Mouse (Mus musculus): ENCODE results near the gene Selplg. TPM values are rescaled to one million over a fixed set of nuclear protein-coding genes. Genes with fewer than 3 reads are reported as not detected.
"Not testable (repeated sequence)": the region's sequence is repeated elsewhere in the genome, so short reads cannot be mapped to it uniquely, and the experiment has no call there.

Gene Selplg
- total and polyA plus RNA-seq, 2 experiments from 2014 or later = 1.6 to 1.7 TPM

GRCm38 (mm10) chr5:113790453-113791196 lies 41.8 kb downstream of the Selplg start:
- no peak overlapping the region for H3K4me3 ChIP-seq (ENCODE audit: low read depth, low read length)
- no peak overlapping the region for H3K27ac ChIP-seq (ENCODE audit: low read depth)
- no peak for TF ChIP-seq CTCF (IDR thresholded peaks at IDR 0.05; ENCODE audit: low read depth)
- TF ChIP-seq EP300 (IDR thresholded peaks at IDR 0.05; ENCODE audit: low read depth) = no peak
- no peak for DNase-seq (ENCODE audit: low spot score)
- no peaks in the 10 kb centered on the region for H3K9me3 ChIP-seq (replicated peaks; ENCODE audit: control insufficient read depth, low read length)
- no peaks in the 10 kb centered on the region for H3K4me1 ChIP-seq (ENCODE audit: control insufficient read depth, insufficient read depth)
- no peak for ATAC-seq (ENCODE audit: insufficient read depth, low read depth)
- no peaks in the 10 kb centered on the region for H3K27me3 ChIP-seq (ENCODE audit: control insufficient read depth, insufficient read depth, low read length)
- WGBS = 50% methylated on average over 11 of the region's 11 CpGs
- no peaks in the 10 kb centered on the region for H3K36me3 ChIP-seq (replicated peaks; ENCODE audit: control insufficient read depth, insufficient read depth, low read length)
- H3K4me2 ChIP-seq (ENCODE audit: low read depth, low read length) = no peak overlapping the region
- H3K9ac ChIP-seq (replicated peaks; ENCODE audit: low read depth, low read length) = no peak overlapping the region

DNA sequence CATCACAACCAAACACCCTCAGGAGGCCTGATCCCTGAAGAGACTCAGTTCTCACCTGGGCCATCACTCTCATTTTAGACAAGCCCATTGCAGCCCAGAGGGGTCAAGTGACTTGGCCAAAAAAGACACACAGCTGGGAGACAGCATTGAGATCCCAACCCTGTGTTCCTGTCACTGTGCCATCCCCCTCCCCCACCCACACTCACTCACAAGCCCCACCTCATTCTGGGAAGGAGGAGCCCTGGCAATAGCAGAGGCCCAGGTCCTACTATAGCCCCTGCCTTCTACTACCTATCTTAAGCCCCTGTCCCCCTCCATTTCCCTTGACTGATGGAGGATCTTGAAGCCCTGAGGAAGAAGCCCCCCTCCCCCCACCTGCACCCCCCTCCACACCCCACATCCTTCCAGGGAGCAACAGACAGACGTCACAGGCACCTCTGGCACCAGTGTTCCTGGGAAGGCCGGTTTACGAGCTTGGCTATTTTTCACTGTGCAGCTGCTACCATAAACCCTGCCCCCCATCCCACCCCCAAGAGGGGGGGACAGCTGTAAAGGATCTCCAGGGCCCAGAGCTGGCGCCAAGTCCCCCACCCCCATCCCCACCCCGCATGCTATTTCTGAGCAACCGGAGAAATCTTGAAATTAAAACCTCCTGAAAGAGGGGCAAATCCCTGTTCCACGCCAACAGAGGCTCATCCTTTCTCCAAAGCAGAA lies 43.2 kb downstream of the Selplg start:
- DNase-seq (ENCODE audit: low spot score) = no peak
- no peak overlapping the region for H3K4me2 ChIP-seq (ENCODE audit: low read depth, low read length)
- no peak overlapping the region for H3K4me3 ChIP-seq (ENCODE audit: low read depth, low read length)
- H3K4me1 ChIP-seq (ENCODE audit: control insufficient read depth, insufficient read depth) = no peaks in the 10 kb centered on the region
- no peaks in the 10 kb centered on the region for H3K27me3 ChIP-seq (ENCODE audit: control insufficient read depth, insufficient read depth, low read length)
- no peaks in the 10 kb centered on the region for H3K9me3 ChIP-seq (replicated peaks; ENCODE audit: control insufficient read depth, low read length)
- no peak overlapping the region for H3K27ac ChIP-seq (ENCODE audit: low read depth)
- 36% methylated on average over 7 of the region's 7 CpGs for WGBS
- peak; percentile 37; the same call in 1 of the 2 replicates for ATAC-seq (ENCODE audit: insufficient read depth, low read depth)
- no peaks in the 10 kb centered on the region for H3K36me3 ChIP-seq (replicated peaks; ENCODE audit: control insufficient read depth, insufficient read depth, low read length)
- no peak overlapping the region for H3K9ac ChIP-seq (replicated peaks; ENCODE audit: low read depth, low read length)
- no peak for TF ChIP-seq EP300 (IDR thresholded peaks at IDR 0.05; ENCODE audit: low read depth)
- TF ChIP-seq CTCF (IDR thresholded peaks at IDR 0.05; ENCODE audit: low read depth) = no peak

DNA sequence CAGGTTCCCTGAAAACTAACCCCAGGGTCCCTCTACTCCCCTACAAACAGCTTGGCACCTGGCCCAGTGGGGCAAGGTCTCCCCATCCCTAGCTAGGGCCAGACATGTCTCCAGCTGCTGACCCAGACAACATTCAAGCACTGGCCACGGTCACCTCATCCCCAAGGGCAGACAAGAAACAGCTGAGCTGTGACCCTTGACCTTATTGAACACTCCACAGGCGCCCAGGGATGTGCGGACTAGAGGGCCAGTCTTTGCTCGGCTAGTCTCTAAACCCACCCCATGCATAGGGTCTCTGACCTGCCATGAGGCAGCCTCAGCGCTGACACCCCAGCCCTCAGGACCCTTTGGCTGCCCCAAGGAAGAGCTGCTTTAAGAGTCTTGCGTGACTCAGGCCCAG lies 43.8 kb downstream of the Selplg start:
- Histone ChIP-seq H3K4me1 (ENCODE audit: control insufficient read depth, insufficient read depth) (no peaks in the 10 kb centered on the region), H3K36me3 (replicated peaks; ENCODE audit: control insufficient read depth, insufficient read depth, low read length) (no peaks in the 10 kb centered on the region), H3K9me3 (replicated peaks; ENCODE audit: control insufficient read depth, low read length) (no peaks in the 10 kb centered on the region), H3K27me3 (ENCODE audit: control insufficient read depth, insufficient read depth, low read length) (no peaks in the 10 kb centered on the region), H3K27ac (ENCODE audit: low read depth) (no peak overlapping the region), H3K4me2 (ENCODE audit: low read depth, low read length) (no peak overlapping the region), H3K4me3 (ENCODE audit: low read depth, low read length) (no peak overlapping the region), H3K9ac (replicated peaks; ENCODE audit: low read depth, low read length) (no peak overlapping the region)
- no peak for ATAC-seq (ENCODE audit: insufficient read depth, low read depth)
- no peak for DNase-seq (ENCODE audit: low spot score)
- no peak for TF ChIP-seq EP300 (IDR thresholded peaks at IDR 0.05; ENCODE audit: low read depth)
- no peak for TF ChIP-seq CTCF (IDR thresholded peaks at IDR 0.05; ENCODE audit: low read depth)
- WGBS = 53% methylated on average over 6 of the region's 6 CpGs

DNA sequence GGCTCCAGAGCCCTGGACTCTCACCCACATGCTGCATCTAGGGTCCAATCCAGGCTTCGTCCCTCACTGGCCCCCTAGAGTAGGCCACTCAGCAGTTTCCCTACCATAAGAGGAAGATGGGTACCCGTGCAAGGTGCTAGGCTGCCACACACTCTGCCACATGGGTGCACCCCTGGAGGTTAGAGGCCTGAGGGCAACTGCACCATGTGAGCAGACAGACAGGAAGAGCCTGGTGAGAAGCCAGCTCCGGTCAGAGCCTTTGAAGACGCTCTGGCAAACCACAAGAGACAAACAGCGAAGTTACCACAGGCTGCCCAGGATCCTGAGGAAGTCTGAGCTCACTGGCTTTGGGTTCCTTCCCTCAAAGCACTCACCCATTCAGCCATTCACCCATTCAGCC lies 45.5 kb downstream of the Selplg start:
- TF ChIP-seq CTCF (IDR thresholded peaks at IDR 0.05; ENCODE audit: low read depth) (no peak), EP300 (IDR thresholded peaks at IDR 0.05; ENCODE audit: low read depth) (no peak)
- 73% methylated on average over 5 of the region's 5 CpGs for WGBS
- H3K4me1 ChIP-seq (ENCODE audit: control insufficient read depth, insufficient read depth) = no peaks in the 10 kb centered on the region

DNA sequence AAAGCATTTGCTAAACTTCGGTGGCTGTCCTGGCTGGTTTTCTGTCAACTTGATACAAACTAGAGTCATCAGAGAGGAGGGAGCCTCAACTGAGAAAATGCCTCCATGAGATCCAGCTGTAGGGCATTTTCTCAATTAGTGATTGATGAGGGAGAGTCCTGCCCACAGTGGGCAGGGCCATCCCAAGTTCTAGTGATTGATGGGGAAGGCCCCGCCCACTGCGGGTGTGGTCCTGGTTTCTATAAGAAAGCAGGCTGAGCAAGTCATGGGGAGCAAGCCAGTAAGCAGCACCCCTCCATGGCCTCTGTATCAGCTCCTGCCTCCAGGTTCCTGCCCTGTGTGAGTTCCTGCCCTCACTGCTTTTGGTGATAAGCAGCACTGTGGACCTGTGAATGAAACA lies 48.3 kb downstream of the Selplg start:
- not testable (repeated sequence) for H3K9ac ChIP-seq (replicated peaks; ENCODE audit: low read depth, low read length); H3K36me3 ChIP-seq (replicated peaks; ENCODE audit: control insufficient read depth, insufficient read depth, low read length); H3K27me3 ChIP-seq (ENCODE audit: control insufficient read depth, insufficient read depth, low read length); ATAC-seq (ENCODE audit: insufficient read depth, low read depth); H3K4me3 ChIP-seq (ENCODE audit: low read depth, low read length); H3K9me3 ChIP-seq (replicated peaks; ENCODE audit: control insufficient read depth, low read length); H3K4me1 ChIP-seq (ENCODE audit: control insufficient read depth, insufficient read depth); H3K4me2 ChIP-seq (ENCODE audit: low read depth, low read length); DNase-seq (ENCODE audit: low spot score)
- H3K27ac ChIP-seq (ENCODE audit: low read depth) = peak overlapping the region; percentile 68; the same call in 1 of the 2 replicates
- WGBS = 25% methylated on average over 3 of the region's 3 CpGs

More for the DNA sequence above, 45.5 kb downstream of the Selplg start:
- Histone ChIP-seq H3K9ac (replicated peaks; ENCODE audit: low read depth, low read length) (no peak overlapping the region), H3K27me3 (ENCODE audit: control insufficient read depth, insufficient read depth, low read length) (peaks cover 6% of the 10 kb centered on the region; the same call in 1 of the 2 replicates), H3K4me3 (ENCODE audit: low read depth, low read length) (no peak overlapping the region), H3K27ac (ENCODE audit: low read depth) (no peak overlapping the region), H3K36me3 (replicated peaks; ENCODE audit: control insufficient read depth, insufficient read depth, low read length) (no peaks in the 10 kb centered on the region), H3K9me3 (replicated peaks; ENCODE audit: control insufficient read depth, low read length) (no peaks in the 10 kb centered on the region), H3K4me2 (ENCODE audit: low read depth, low read length) (no peak overlapping the region)
- DNase-seq (ENCODE audit: low spot score) (no peak), ATAC-seq (ENCODE audit: insufficient read depth, low read depth) (no peak)
